Mouse (Mus musculus) neural tube, embryonic 10.5 days (tissue): ENCODE results near the gene Pkp1.

Source experiments
- DNase-seq: peaks from one replicate; pipeline ENCODE4 v3.0.0-alpha.2; 2017; ENCODE audit warnings: low spot score; ENCODE audit errors: extremely low spot score

The Pkp1 gene

GRCm38 (mm10) chr1:135918644-135919407, at the start of gene Pkp1:
Gene Pkp1, minus strand, starts transcription at chr1:135919207.
- DNase-seq: peak; percentile 36

- no peak for DNase-seq
These were observed 48.7 kb upstream of the Pkp1 start for GRCm38 (mm10) chr1:135967739-135968138.

- no peak for DNase-seq
These were observed 45.6 kb upstream of the Pkp1 start for GRCm38 (mm10) chr1:135964561-135964960.

- no peak for DNase-seq
These were observed 44.2 kb upstream of the Pkp1 start for GRCm38 (mm10) chr1:135963177-135963576.

GRCm38 (mm10) chr1:135958483-135958882, 39.5 kb upstream of the Pkp1 start:
- DNase-seq: no peak

- DNase-seq: no peak
These were observed 29.9 kb upstream of the Pkp1 start for GRCm38 (mm10) chr1:135948871-135949270.

- DNase-seq: no peak
These were observed 27.2 kb upstream of the Pkp1 start for GRCm38 (mm10) chr1:135946247-135946646.

GRCm38 (mm10) chr1:135945711-135946110, 26.7 kb upstream of the Pkp1 start:
- peak; percentile 41 for DNase-seq

GRCm38 (mm10) chr1:135944526-135945259, 25.7 kb upstream of the Pkp1 start:
- peak; percentile 76 for DNase-seq

- no peak for DNase-seq
These were observed 24.7 kb upstream of the Pkp1 start for GRCm38 (mm10) chr1:135943713-135944112.

- DNase-seq: no peak
These were observed 23.1 kb upstream of the Pkp1 start for GRCm38 (mm10) chr1:135942116-135942515.

- no peak for DNase-seq
These were observed 22.4 kb upstream of the Pkp1 start for GRCm38 (mm10) chr1:135941259-135942006.

- no peak for DNase-seq
These were observed 17.1 kb upstream of the Pkp1 start for GRCm38 (mm10) chr1:135936091-135936490.

- no peak for DNase-seq
These were observed 14.8 kb upstream of the Pkp1 start for GRCm38 (mm10) chr1:135933704-135934293.

GRCm38 (mm10) chr1:135929876-135930275, 10.9 kb upstream of the Pkp1 start:
- no peak for DNase-seq

- no peak for DNase-seq
These were observed 6.8 kb upstream of the Pkp1 start for GRCm38 (mm10) chr1:135925848-135926247.

- DNase-seq: no peak
These were observed 5.5 kb upstream of the Pkp1 start for GRCm38 (mm10) chr1:135924377-135924994.

- DNase-seq: no peak
These were observed 4.2 kb upstream of the Pkp1 start for GRCm38 (mm10) chr1:135923229-135923628.

GRCm38 (mm10) chr1:135917206-135917605, 1.8 kb downstream of the Pkp1 start:
- no peak for DNase-seq

GRCm38 (mm10) chr1:135916486-135917058, 2.4 kb downstream of the Pkp1 start:
- no peak for DNase-seq

GRCm38 (mm10) chr1:135913657-135914056, 5.3 kb downstream of the Pkp1 start:
- DNase-seq: no peak
